Mouse (Mus musculus): ENCODE measurements around the gene Mapk1ip1l.

DNA sequence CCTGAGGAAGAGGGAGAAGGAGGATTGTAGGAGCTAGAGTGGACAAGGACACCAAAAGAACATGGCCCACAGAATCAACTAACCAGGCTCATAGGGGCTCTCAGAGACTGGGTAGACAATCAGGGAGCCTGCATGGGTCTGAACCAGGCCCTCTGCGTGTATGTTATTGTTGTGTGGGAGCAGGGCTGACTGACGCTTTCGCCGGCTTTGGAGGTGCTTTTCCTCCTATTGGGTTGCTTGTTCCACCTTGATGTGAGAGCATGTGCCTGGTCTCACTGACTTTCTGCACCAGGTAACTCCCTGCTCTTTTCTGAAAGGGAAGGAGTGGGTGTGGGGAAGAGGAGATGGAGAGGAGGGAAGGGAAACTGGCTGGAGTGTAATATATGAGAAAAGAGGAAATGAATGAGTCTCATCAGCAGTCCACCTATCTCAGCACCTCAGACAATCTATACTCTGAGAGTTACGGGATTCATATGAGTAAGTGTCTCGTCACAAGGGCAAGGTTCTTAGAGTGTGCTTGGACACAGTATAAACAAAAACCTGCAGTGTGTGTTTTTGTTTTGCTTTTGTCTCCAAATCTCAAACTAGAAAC is 6.8 kb downstream of the Mapk1ip1l start:
- TF ChIP-seq POLR2A (IDR thresholded peaks at IDR 0.05; ENCODE audit: control insufficient read depth, extremely low read depth, insufficient read depth, low read length, poor library complexity), result no peak
- TF ChIP-seq CTCF (IDR thresholded peaks at IDR 0.05; ENCODE audit: borderline replicate concordance, control insufficient read depth, extremely low read depth, insufficient read depth, low read length, poor library complexity), result no peak

All from thymus, adult 2 months (tissue).